Mouse (Mus musculus) spleen, adult 12 weeks (tissue): ENCODE results near the gene Gm3636.
"Not testable (repeated sequence)": the region's sequence is repeated elsewhere in the genome, so short reads cannot be mapped to it uniquely, and the experiment has no call there.

Experiments used
- DNase-seq: peaks from one replicate; pipeline ENCODE4 v3.0.0; 2022; ENCODE audit warnings: low spot score

Gm3636 gene

DNA sequence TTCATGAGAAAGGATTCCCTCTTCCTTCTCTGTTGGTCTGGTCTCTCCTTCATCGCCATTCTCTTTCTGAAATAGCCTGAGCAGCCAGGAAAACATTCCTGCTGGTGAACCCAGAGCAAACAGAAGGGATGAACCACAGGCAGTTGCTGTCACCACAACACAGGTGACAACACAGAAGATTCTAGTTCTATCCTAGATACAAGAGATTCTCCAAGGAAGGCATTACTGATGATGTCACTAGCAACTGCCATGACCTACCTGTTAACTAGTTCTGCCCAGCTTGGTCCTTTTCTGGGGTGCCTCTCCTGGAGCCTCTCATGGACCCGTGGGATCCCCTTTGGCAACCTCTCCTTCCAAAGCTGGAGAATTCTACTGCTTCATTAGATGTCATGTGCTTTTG lies at the start of gene Gm3636:
Gm3636 (minus strand) TSS at position 101 of the 400 bp plus-strand sequence.
- not testable (repeated sequence) for DNase-seq

GRCm38 (mm10) chr14:6774311-6774710 lies 32.2 kb upstream of the Gm3636 start, which contains the start of gene Gm8362:
Gene Gm8362 (minus strand): TSS chr14:6774411.
- not testable (repeated sequence) for DNase-seq

DNA sequence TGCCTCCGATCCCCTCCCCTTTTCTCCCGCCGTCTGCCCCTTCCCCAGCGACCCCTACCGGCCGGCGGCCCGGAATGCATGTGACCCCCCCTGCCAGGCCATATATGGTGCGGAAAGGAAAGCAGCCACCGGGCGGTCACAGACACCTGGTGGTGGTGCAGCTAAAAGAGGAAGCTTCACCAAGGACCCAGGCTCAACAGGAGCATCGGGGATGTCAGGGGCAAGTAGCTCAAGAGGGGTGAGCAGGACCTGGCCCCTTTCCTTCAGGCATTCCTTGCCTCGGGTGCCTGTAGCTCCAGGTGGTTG lies 15.1 kb upstream of the Gm3636 start:
- not testable (repeated sequence) for DNase-seq

GRCm38 (mm10) chr14:6756384-6757230 lies 14.5 kb upstream of the Gm3636 start:
- not testable (repeated sequence) for DNase-seq

DNA sequence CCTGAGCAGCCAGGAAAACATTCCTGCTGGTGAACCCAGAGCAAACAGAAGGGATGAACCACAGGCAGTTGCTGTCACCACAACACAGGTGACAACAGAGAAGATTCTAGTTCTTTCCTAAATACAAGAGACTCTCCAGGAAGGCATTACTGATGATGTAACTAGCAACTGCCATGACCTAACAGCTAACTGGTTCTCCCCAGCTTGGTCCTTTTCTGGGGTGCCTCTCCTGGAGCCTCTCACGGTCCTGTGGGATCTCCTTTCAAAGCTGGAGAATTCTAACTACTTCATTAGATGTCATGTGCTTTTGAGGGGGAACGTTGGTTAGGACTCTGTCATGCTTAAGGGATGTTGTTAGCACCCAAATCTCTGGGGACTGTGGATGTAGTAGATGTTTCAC lies 22.0 kb downstream of the Gm3636 start, which contains the start of gene Gm8050:
Gm8050 (minus strand) TSS at position 101 of the 400 bp plus-strand sequence.
- DNase-seq: not testable (repeated sequence)
